Comparison of ENCODE assay signal across 30 mouse cellular contexts in the genomic region with DNA sequence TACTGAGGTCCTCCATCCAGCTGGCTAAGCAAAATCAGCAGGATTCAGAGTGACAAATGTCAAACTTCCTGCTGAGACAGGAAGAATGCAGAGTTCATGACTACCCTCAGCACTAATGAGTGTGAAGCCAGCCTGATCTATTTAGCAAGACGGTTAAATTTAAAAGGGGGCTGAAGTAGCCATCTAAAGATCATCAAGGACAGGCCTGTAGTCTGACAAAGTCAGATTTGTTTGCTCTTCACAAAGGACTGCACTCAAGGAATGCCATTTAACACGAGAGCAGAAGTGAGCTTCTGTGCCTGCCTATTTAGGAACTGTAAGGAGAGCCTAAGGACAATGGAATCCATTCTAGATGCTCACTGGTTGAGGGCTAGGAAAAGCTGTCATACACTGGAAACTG. TPM values are rescaled to one million over a fixed set of nuclear protein-coding genes. Genes with fewer than 3 reads are reported as not detected.
DNase-seq lines count a peak whose midpoint lies in the region; ATAC-seq and TF ChIP-seq lines count a peak whose summit lies in the region.
"Had no signal": no experiment of that assay in that cellular context is flagged by ENCODE, and none has a peak within 500 bp of the region (broad histone marks: within the 10 kb centered on the region; RNA-seq: fewer than 3 reads in every experiment).

No protein-coding gene starts in this region.

- WGBS in embryonic facial prominence, embryonic 14.5 days = 24% methylated on average over 2 of the region's 2 CpGs
- 27% methylated on average over 2 of the region's 2 CpGs for WGBS in embryonic facial prominence, embryonic 10.5 days
- WGBS in liver, adult 2 months = 49% methylated on average over 2 of the region's 2 CpGs
- WGBS in liver, embryonic 11.5 days = 23% methylated on average over 2 of the region's 2 CpGs

- no peak for TF ChIP-seq CTCF in liver, adult 2 months (IDR thresholded peaks at IDR 0.05; ENCODE audit: low read depth, low read length)

- no peaks in the 10 kb centered on the region for H3K27me3 ChIP-seq in embryonic facial prominence, embryonic 14.5 days (replicated peaks; ENCODE audit: control insufficient read depth, insufficient read depth, low read length)
- no peaks in the 10 kb centered on the region for H3K27me3 ChIP-seq in embryonic facial prominence, embryonic 10.5 days (replicated peaks; ENCODE audit: low read depth, poor library complexity, severe bottlenecking)
- no peaks in the 10 kb centered on the region for H3K27me3 ChIP-seq in liver, adult 2 months (ENCODE audit: control insufficient read depth, insufficient read depth, low read length)
- H3K27me3 ChIP-seq in liver, embryonic 11.5 days (replicated peaks; ENCODE audit: control insufficient read depth, insufficient read depth, low read length) = no peaks in the 10 kb centered on the region
- H3K27me3 ChIP-seq: embryonic facial prominence, embryonic 15.5 days; forebrain, embryonic 13.5 days; heart, embryonic 13.5 days; hindbrain, embryonic 12.5 days; limb, embryonic 15.5 days; liver, embryonic 15.5 days; neural tube, embryonic 15.5 days had no signal

- no peak overlapping the region for H3K27ac ChIP-seq in embryonic facial prominence, embryonic 14.5 days (replicated peaks; ENCODE audit: low read depth, low read length)
- H3K27ac ChIP-seq in embryonic facial prominence, embryonic 10.5 days (replicated peaks) = no peak overlapping the region
- no peak overlapping the region for H3K27ac ChIP-seq in liver, adult 2 months (replicated peaks; ENCODE audit: insufficient read depth, low read depth, low read length)
- no peak overlapping the region for H3K27ac ChIP-seq in liver, embryonic 11.5 days (ENCODE audit: low read depth, low read length)
- H3K27ac ChIP-seq: embryonic facial prominence, embryonic 15.5 days; forebrain, embryonic 13.5 days; heart, embryonic 13.5 days; hindbrain, embryonic 12.5 days; limb, embryonic 10.5 days; limb, embryonic 15.5 days; liver, embryonic 15.5 days; neural tube, embryonic 15.5 days had no signal

- H3K9me3 ChIP-seq in embryonic facial prominence, embryonic 14.5 days (ENCODE audit: control insufficient read depth, low read length) = no peaks in the 10 kb centered on the region
- H3K9me3 ChIP-seq in embryonic facial prominence, embryonic 10.5 days = no peaks in the 10 kb centered on the region
- H3K9me3 ChIP-seq in liver, embryonic 11.5 days (ENCODE audit: control insufficient read depth, low read length) = no peaks in the 10 kb centered on the region
- H3K9me3 ChIP-seq: embryonic facial prominence, embryonic 15.5 days; forebrain, embryonic 13.5 days; G1E; heart, embryonic 13.5 days; hindbrain, embryonic 12.5 days; limb, embryonic 10.5 days; limb, embryonic 15.5 days; liver, embryonic 15.5 days; neural tube, embryonic 15.5 days had no signal

- H3K79me2 ChIP-seq in liver, adult 2 months (ENCODE audit: control insufficient read depth, insufficient read depth, low read length) = no peaks in the 10 kb centered on the region

- no peaks in the 10 kb centered on the region for H3K36me3 ChIP-seq in embryonic facial prominence, embryonic 14.5 days (ENCODE audit: control insufficient read depth, insufficient read depth, low read length)
- no peaks in the 10 kb centered on the region for H3K36me3 ChIP-seq in embryonic facial prominence, embryonic 10.5 days (replicated peaks)
- H3K36me3 ChIP-seq in liver, adult 2 months (ENCODE audit: control insufficient read depth, insufficient read depth, low read length) = no peaks in the 10 kb centered on the region
- H3K36me3 ChIP-seq in liver, embryonic 11.5 days (ENCODE audit: control insufficient read depth, insufficient read depth, low read length) = no peaks in the 10 kb centered on the region
- H3K36me3 ChIP-seq: embryonic facial prominence, embryonic 15.5 days; heart, embryonic 13.5 days; hindbrain, embryonic 12.5 days; limb, embryonic 10.5 days; limb, embryonic 15.5 days; liver, embryonic 15.5 days; neural tube, embryonic 15.5 days had no signal

- no peak overlapping the region for H3K9ac ChIP-seq in embryonic facial prominence, embryonic 14.5 days (ENCODE audit: low read depth, low read length)
- no peak overlapping the region for H3K9ac ChIP-seq in liver, adult 2 months (ENCODE audit: low read depth, low read length)
- no peak overlapping the region for H3K9ac ChIP-seq in liver, embryonic 11.5 days (ENCODE audit: low read depth, low read length)
- H3K9ac ChIP-seq: embryonic facial prominence, embryonic 15.5 days; forebrain, embryonic 13.5 days; heart, embryonic 13.5 days; hindbrain, embryonic 12.5 days; limb, embryonic 15.5 days; liver, embryonic 15.5 days; neural tube, embryonic 15.5 days had no signal

- no peak overlapping the region for H3K4me2 ChIP-seq in embryonic facial prominence, embryonic 14.5 days (ENCODE audit: low read depth, low read length)
- H3K4me2 ChIP-seq in liver, embryonic 11.5 days = no peak overlapping the region
- H3K4me2 ChIP-seq: embryonic facial prominence, embryonic 15.5 days; forebrain, embryonic 13.5 days; heart, embryonic 13.5 days; hindbrain, embryonic 12.5 days; limb, embryonic 15.5 days; liver, embryonic 15.5 days; neural tube, embryonic 15.5 days had no signal

- H3K4me1 ChIP-seq in embryonic facial prominence, embryonic 14.5 days (ENCODE audit: control insufficient read depth, insufficient read depth, low read length) = no peaks in the 10 kb centered on the region
- H3K4me1 ChIP-seq in embryonic facial prominence, embryonic 10.5 days = no peaks in the 10 kb centered on the region
- H3K4me1 ChIP-seq in liver, adult 2 months (ENCODE audit: control insufficient read depth, insufficient read depth, low read length) = no peaks in the 10 kb centered on the region
- no peaks in the 10 kb centered on the region for H3K4me1 ChIP-seq in liver, embryonic 11.5 days (replicated peaks; ENCODE audit: control insufficient read depth, insufficient read depth, low read length)
- H3K4me1 ChIP-seq: embryonic facial prominence, embryonic 15.5 days; forebrain, embryonic 13.5 days; heart, embryonic 13.5 days; hindbrain, embryonic 12.5 days; limb, embryonic 10.5 days; limb, embryonic 15.5 days; liver, embryonic 15.5 days; neural tube, embryonic 15.5 days had no signal

- ATAC-seq in embryonic facial prominence, embryonic 14.5 days (ENCODE audit: low read depth) = peak; percentile 45; the same call in 1 of the 2 replicates
- no peak for ATAC-seq in liver, embryonic 11.5 days (replicated peaks; ENCODE audit: low FRiP score)
- no peak for ATAC-seq in CD4-positive, CD25-positive, alpha-beta regulatory T cell, adult 4 months
- ATAC-seq: forebrain, embryonic 13.5 days; intestine, postnatal 0 days had no signal

- DNase-seq in embryonic facial prominence, embryonic 14.5 days (ENCODE audit: low spot score) = peak; percentile 17
- DNase-seq in embryonic facial prominence, embryonic 10.5 days (ENCODE audit: low spot score) = no peak
- DNase-seq in liver, adult 2 months (ENCODE audit: extremely low read depth, low read depth, low spot score) = peak; percentile 13
- DNase-seq in liver, embryonic 11.5 days (ENCODE audit: low spot score) = no peak
- DNase-seq in embryo, embryonic 10.5 days (ENCODE audit: low spot score) = peak; percentile 28
- DNase-seq in retina, embryonic 14.5 days (ENCODE audit: low spot score) = peak; percentile 56
- no peak for DNase-seq in layer of hippocampus, postnatal 10 days (ENCODE audit: low spot score in 2 of 2)
- DNase-seq: adrenal gland, postnatal 10 days; cerebellum, adult 18-20 months; cerebellum, postnatal 10 days; gastrocnemius, postnatal 10 days; heart, postnatal 10 days; kidney, postnatal 4 days; layer of hippocampus, postnatal 36 days; lung, postnatal 36 days; midbrain, embryonic 14.5 days; right cerebral cortex, adult 18-20 months; spleen, adult 18-20 months; thymus, postnatal 25 days had no signal

- H3K4me3 ChIP-seq in embryonic facial prominence, embryonic 14.5 days (ENCODE audit: low read depth, low read length) = no peak overlapping the region
- H3K4me3 ChIP-seq in embryonic facial prominence, embryonic 10.5 days = no peak overlapping the region
- H3K4me3 ChIP-seq in liver, adult 2 months (ENCODE audit: insufficient read depth, low read depth, low read length) = no peak overlapping the region
- no peak overlapping the region for H3K4me3 ChIP-seq in liver, embryonic 11.5 days (ENCODE audit: low read depth, low read length)
- H3K4me3 ChIP-seq: embryonic facial prominence, embryonic 15.5 days; forebrain, embryonic 13.5 days; heart, embryonic 13.5 days; hindbrain, embryonic 12.5 days; limb, embryonic 10.5 days; limb, embryonic 15.5 days; liver, embryonic 15.5 days; neural tube, embryonic 15.5 days had no signal

- TF ChIP-seq POLR2A in liver, adult 2 months (IDR thresholded peaks at IDR 0.05; ENCODE audit: extremely low read depth, insufficient read depth, low read length) = no peak

RNA-seq across cellular contexts. Expression of a gene that starts 30.2 kb away (rescaled TPM):
- polyA plus RNA-seq in embryonic facial prominence, embryonic 14.5 days (2014; fragmentation: Nextera tagmentation; extraction: Ambion mirVana) = 36.0 and 42.1 TPM in 2 replicates
- polyA plus RNA-seq in embryonic facial prominence, embryonic 10.5 days (2016; fragmentation: Nextera tagmentation; extraction: Ambion mirVana) = 19.4 and 19.5 TPM in 2 replicates
- total RNA-seq in liver, adult 2 months (2014; rRNA removed) = 4.5 and 7.5 TPM in 2 replicates
- 0.97 and 1.1 TPM in 2 replicates for polyA plus RNA-seq in liver, adult 2 months (2012; rRNA removed)
- polyA plus RNA-seq in liver, embryonic 11.5 days (2014; fragmentation: Nextera tagmentation; extraction: Ambion mirVana) = 10.3 and 11.3 TPM in 2 replicates
- 10 to 100 TPM; 18.4 to 20.5 TPM for total RNA-seq in layer of hippocampus, postnatal 10 days (2021)
- polyA plus RNA-seq in CD4-positive, CD25-positive, alpha-beta regulatory T cell, adult 4 months (2017; shearing (Covaris generic)) = 1 to 10 TPM; 1.9 to 3.3 TPM

Comparison
In these comparisons a context has a peak if more than half of its experiments do, and no peak if none do; other contexts are left out.
1. DNase-seq: peak in embryonic facial prominence, embryonic 14.5 days (single experiment), liver, adult 2 months (single experiment), embryo, embryonic 10.5 days (single experiment) and retina, embryonic 14.5 days (single experiment); none in embryonic facial prominence, embryonic 10.5 days (single experiment), liver, embryonic 11.5 days (single experiment) and layer of hippocampus, postnatal 10 days (0 of 2).